Mouse (Mus musculus): ENCODE measurements around the gene Zfp385a.

Gene Zfp385a

GRCm38 (mm10) chr15:103308056-103308875 lies 31.6 kb downstream of the Zfp385a start:
- DNase-seq (ENCODE audit: low spot score in 2 of 2) = no peak

DNA sequence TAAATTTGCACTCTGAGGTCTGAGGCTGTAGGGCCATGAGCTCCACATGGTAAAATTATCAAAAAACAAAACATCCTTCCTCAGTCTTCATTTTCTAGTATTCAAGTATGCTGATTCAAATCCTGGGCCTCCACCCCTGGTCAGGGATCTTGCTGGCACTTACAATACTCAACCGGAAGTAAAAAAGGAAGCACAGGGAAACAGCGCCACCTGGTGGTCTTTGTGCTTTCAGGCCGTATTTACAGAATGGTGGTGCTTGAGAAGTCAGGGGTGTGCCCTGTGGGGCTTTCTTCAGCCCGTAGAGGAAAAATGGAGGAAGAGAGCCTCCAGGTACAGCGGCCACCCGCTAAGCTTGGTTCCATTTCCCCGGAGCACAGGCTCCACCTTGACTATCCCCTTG lies 32.8 kb downstream of the Zfp385a start:
- DNase-seq (ENCODE audit: low spot score in 2 of 2) = peak; percentile 86 to 94

- no peak for DNase-seq (ENCODE audit: low spot score in 2 of 2)
Observed at GRCm38 (mm10) chr15:103305792-103306645, 33.9 kb downstream of the Zfp385a start.

- DNase-seq (ENCODE audit: low spot score in 2 of 2) = peak; percentile 98 to 99
Observed at GRCm38 (mm10) chr15:103305070-103305678, 34.7 kb downstream of the Zfp385a start.

DNA sequence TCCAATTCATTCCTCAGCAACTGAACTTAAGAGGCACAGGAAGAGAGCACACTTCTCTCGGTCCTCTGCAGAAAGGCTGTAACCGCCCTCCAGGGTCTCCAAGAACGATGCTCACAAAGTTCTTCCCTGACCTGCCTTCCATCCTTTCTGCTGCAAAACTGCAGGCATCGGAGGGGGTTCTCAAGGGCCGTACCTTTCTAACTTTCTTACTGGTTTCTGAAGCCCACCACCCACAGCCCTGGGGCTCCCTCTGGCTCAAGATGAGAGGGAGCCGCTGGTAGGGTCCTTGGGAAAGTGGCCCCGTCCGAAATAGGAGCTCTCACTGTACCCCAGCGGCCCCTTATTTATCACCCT lies 35.3 kb downstream of the Zfp385a start:
- peak; percentile 14 to 40 for DNase-seq (ENCODE audit: low spot score in 2 of 2)

DNA sequence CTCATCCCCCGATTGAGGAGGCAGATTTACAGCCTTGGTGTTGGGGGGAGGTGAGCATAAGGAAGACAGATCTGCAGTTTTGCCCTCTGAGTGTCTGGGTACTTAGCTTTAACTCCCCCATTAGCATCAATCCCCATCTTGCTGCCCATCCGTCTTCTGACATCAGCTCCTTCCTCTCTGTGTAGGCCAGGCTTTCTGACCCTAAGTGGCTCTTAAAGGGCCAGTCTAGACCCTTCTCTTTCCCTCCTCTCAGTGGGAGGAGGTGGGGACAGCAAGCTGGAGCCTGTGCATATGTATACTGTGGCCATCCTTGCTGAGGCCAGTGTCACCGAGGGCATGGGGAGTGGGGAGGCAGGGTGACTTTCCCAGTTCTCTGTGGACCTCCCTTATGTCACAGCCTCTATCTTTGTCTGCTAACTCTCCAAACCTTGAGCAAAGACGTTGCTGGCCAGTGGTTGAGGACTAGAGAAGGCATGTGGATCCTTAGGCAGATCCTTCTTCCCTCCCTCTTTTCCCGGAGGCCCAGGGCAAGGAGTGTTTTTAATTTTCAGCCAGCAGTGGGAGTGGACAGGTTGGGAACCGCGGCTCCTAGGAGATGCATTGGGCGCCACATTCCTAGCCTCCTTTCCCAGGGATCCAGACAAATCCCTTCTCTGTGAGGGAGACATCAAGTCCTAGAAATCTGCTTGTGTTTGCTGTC lies 35.8 kb downstream of the Zfp385a start:
- DNase-seq (ENCODE audit: low spot score in 2 of 2) = peak in 1 of 2 experiments; percentile 15

- no peak for DNase-seq (ENCODE audit: low spot score in 2 of 2)
Observed at GRCm38 (mm10) chr15:103302341-103303021, 37.4 kb downstream of the Zfp385a start.

GRCm38 (mm10) chr15:103301547-103302340 lies 38.1 kb downstream of the Zfp385a start:
- DNase-seq (ENCODE audit: low spot score in 2 of 2) = no peak

GRCm38 (mm10) chr15:103301046-103301445 lies 38.8 kb downstream of the Zfp385a start:
- no peak for DNase-seq (ENCODE audit: low spot score in 2 of 2)

GRCm38 (mm10) chr15:103300560-103300959 lies 39.3 kb downstream of the Zfp385a start:
- no peak for DNase-seq (ENCODE audit: low spot score in 2 of 2)

- DNase-seq (ENCODE audit: low spot score in 2 of 2) = no peak
Observed at GRCm38 (mm10) chr15:103300067-103300471, 39.8 kb downstream of the Zfp385a start.

GRCm38 (mm10) chr15:103299644-103300043 lies 40.2 kb downstream of the Zfp385a start:
- no peak for DNase-seq (ENCODE audit: low spot score in 2 of 2)

- no peak for DNase-seq (ENCODE audit: low spot score in 2 of 2)
Observed at GRCm38 (mm10) chr15:103298861-103299616, 40.9 kb downstream of the Zfp385a start.

GRCm38 (mm10) chr15:103298026-103298425 lies 41.9 kb downstream of the Zfp385a start:
- DNase-seq (ENCODE audit: low spot score in 2 of 2) = no peak

DNA sequence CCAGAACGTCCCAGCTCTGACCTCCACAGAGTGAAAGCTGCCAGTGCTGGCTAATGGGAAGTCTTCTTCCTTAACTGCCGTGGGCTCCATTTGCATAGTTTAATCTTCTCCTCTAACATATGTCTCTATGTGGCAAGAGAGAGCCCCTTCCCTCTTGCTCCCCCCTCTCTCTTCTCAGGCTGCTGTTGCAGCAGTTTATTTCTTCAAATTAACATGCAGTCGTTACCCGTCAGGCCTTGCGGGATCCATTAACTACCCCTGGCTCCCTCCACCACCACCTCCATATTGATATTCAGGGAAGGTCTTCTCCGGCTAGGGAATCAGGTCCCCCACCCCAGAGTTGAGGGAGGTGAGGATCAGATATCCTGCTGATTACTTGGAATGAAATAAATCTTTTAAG lies 42.6 kb downstream of the Zfp385a start:
- DNase-seq (ENCODE audit: low spot score in 2 of 2) = no peak

GRCm38 (mm10) chr15:103295851-103296250 lies 44.0 kb downstream of the Zfp385a start:
- DNase-seq (ENCODE audit: low spot score in 2 of 2) = no peak

- no peak for DNase-seq (ENCODE audit: low spot score in 2 of 2)
Observed at GRCm38 (mm10) chr15:103294649-103295048, 45.2 kb downstream of the Zfp385a start.

- no peak for DNase-seq (ENCODE audit: low spot score in 2 of 2)
Observed at GRCm38 (mm10) chr15:103293375-103293774, 46.5 kb downstream of the Zfp385a start.

- no peak for DNase-seq (ENCODE audit: low spot score in 2 of 2)
Observed at GRCm38 (mm10) chr15:103292673-103293345, 47.1 kb downstream of the Zfp385a start.

Measured in heart, adult 9 months (tissue).